Mouse (Mus musculus) cerebellum, adult 2 months (tissue): ENCODE measurements at regions not wholly inside any gene's neighbourhood (a gene's known extent, or its start where the extent isn't known, plus 50 kb on each side); places are given as distances from the start of the nearest gene placed in this dataset.

Source experiments
- DNase-seq, 2 experiments: peaks; one replicate each; pipeline ENCODE4 v3.0.0; 2021
- H3K27ac ChIP-seq: fragments of 200-500 bp; 2 replicates; pipeline ENCODE4 v1.5.1; 2012; ENCODE audit warnings: low read length, control low read depth, inconsistent platforms; ENCODE audit not compliant: insufficient read depth
- H3K27me3 ChIP-seq: fragments of 200-500 bp; 2 replicates; pipeline ENCODE4 v1.6.1; 2012; ENCODE audit warnings: inconsistent platforms, mild to moderate bottlenecking, low read length, moderate library complexity; ENCODE audit not compliant: control insufficient read depth, insufficient read depth
- H3K4me1 ChIP-seq: fragments of 200-500 bp; 2 replicates; pipeline ENCODE4 v1.6.1; 2011; ENCODE audit warnings: low read length; ENCODE audit not compliant: control insufficient read depth, insufficient read depth
- H3K4me3 ChIP-seq: fragments of 200-500 bp; replicated peaks from 2 replicates; pipeline ENCODE3; 2011; ENCODE audit warnings: mild to moderate bottlenecking, low read depth, low read length, control low read depth; ENCODE audit not compliant: insufficient read depth
- CTCF ChIP-seq: fragments of 200-500 bp; IDR thresholded peaks from 2 replicates; pipeline ENCODE4 v1.5.1; 2011; ENCODE audit warnings: low read depth, mild to moderate bottlenecking, control low read depth, low read length, moderate library complexity, borderline replicate concordance; ENCODE audit not compliant: insufficient read depth
- POLR2A ChIP-seq: fragments of 200-500 bp; IDR thresholded peaks from 2 replicates; pipeline ENCODE4 v1.6.1; 2011; ENCODE audit warnings: low read length, control low read depth, borderline replicate concordance; ENCODE audit not compliant: insufficient read depth
- WGBS: fragments of 180-500 bp; shearing (Covaris S2); methylation state at CpG from one replicate; pipeline ENCODE4 v1.1.7; 2018; 5-methylcytosine and 5-hydroxymethylcytosine counted together

GRCm38 (mm10) chr8:89202484-89203096 is 158.6 kb upstream of the Sall1 start:
- Histone ChIP-seq H3K27ac (no peak overlapping the region), H3K27me3 (no peaks in the 10 kb centered on the region), H3K4me3 (no peak overlapping the region), H3K4me1 (no peaks in the 10 kb centered on the region)
- DNase-seq, result peak in 1 of 2 experiments; percentile 11
- TF ChIP-seq CTCF (no peak), POLR2A (no peak)
- WGBS, result 69% methylated on average over 5 of the region's 5 CpGs

- no peaks in the 10 kb centered on the region for H3K27me3 ChIP-seq
- H3K27ac ChIP-seq, result no peak overlapping the region
- no peaks in the 10 kb centered on the region for H3K4me1 ChIP-seq
- H3K4me3 ChIP-seq, result no peak overlapping the region
- TF ChIP-seq POLR2A (no peak), CTCF (no peak)
- WGBS, result 27% methylated on average over 2 of the region's 2 CpGs
- DNase-seq, result no peak
Observed at GRCm38 (mm10) chr8:89200301-89200700, 156.3 kb upstream of the Sall1 start.

GRCm38 (mm10) chr8:89185314-89185713 is 141.4 kb upstream of the Sall1 start:
- 72% methylated on average over 17 of the region's 17 CpGs for WGBS
- no peak overlapping the region for H3K4me3 ChIP-seq
- H3K27ac ChIP-seq, result no peak overlapping the region
- no peak for DNase-seq
- H3K27me3 ChIP-seq, result no peaks in the 10 kb centered on the region
- H3K4me1 ChIP-seq, result no peaks in the 10 kb centered on the region
- TF ChIP-seq POLR2A (no peak), CTCF (no peak)

- WGBS, result 16% methylated on average over 7 of the region's 7 CpGs
Observed at GRCm38 (mm10) chr8:89175631-89176030, 131.7 kb upstream of the Sall1 start.

GRCm38 (mm10) chr8:89171561-89171960 is 127.6 kb upstream of the Sall1 start:
- no peak for DNase-seq
- TF ChIP-seq POLR2A, result no peak
- no peak for TF ChIP-seq CTCF
- Histone ChIP-seq H3K4me1 (0 out of 2 replicates have a peak, but pooled peaks cover 3% of the 10 kb centered on the region), H3K27ac (no peak overlapping the region), H3K27me3 (no peaks in the 10 kb centered on the region), H3K4me3 (no peak overlapping the region)
- WGBS, result 89% methylated on average over 5 of the region's 5 CpGs

More at GRCm38 (mm10) chr8:89175631-89176030, 131.7 kb upstream of the Sall1 start:
- H3K4me3 ChIP-seq, result no peak overlapping the region
- TF ChIP-seq POLR2A, result no peak
- no peak for TF ChIP-seq CTCF
- no peaks in the 10 kb centered on the region for H3K27me3 ChIP-seq
- no peak overlapping the region for H3K27ac ChIP-seq
- DNase-seq, result no peak
- 0 out of 2 replicates have a peak, but pooled peaks cover 3% of the 10 kb centered on the region for H3K4me1 ChIP-seq

GRCm38 (mm10) chr8:89169484-89169883 is 125.5 kb upstream of the Sall1 start:
- Histone ChIP-seq H3K27me3 (no peaks in the 10 kb centered on the region), H3K27ac (no peak overlapping the region), H3K4me1 (no peaks in the 10 kb centered on the region), H3K4me3 (no peak overlapping the region)
- WGBS, result 62% methylated on average over 7 of the region's 7 CpGs
- no peak for DNase-seq
- no peak for TF ChIP-seq POLR2A
- no peak for TF ChIP-seq CTCF

- no peaks in the 10 kb centered on the region for H3K27me3 ChIP-seq
- no peak overlapping the region for H3K27ac ChIP-seq
- no peak for DNase-seq
- TF ChIP-seq CTCF, result no peak
- 70% methylated on average over 4 of the region's 4 CpGs for WGBS
- H3K4me1 ChIP-seq, result no peaks in the 10 kb centered on the region
- H3K4me3 ChIP-seq, result no peak overlapping the region
Observed at GRCm38 (mm10) chr8:89167026-89167425, 123.1 kb upstream of the Sall1 start.

- Histone ChIP-seq H3K27ac (no peak overlapping the region), H3K4me1 (no peaks in the 10 kb centered on the region; the same call in 1 of the 2 replicates), H3K27me3 (no peaks in the 10 kb centered on the region), H3K4me3 (no peak overlapping the region)
- no peak for DNase-seq
- WGBS, result 93% methylated on average over 1 of the region's 1 CpGs
- TF ChIP-seq POLR2A, result no peak
- no peak for TF ChIP-seq CTCF
Observed at GRCm38 (mm10) chr8:89156909-89157308, 112.9 kb upstream of the Sall1 start.

- TF ChIP-seq POLR2A (no peak), CTCF (no peak)
- no peak overlapping the region for H3K27ac ChIP-seq
- WGBS, result 76% methylated on average over 3 of the region's 3 CpGs
- DNase-seq, result no peak
- H3K27me3 ChIP-seq, result no peaks in the 10 kb centered on the region
- no peak overlapping the region for H3K4me3 ChIP-seq
- H3K4me1 ChIP-seq, result no peaks in the 10 kb centered on the region; the same call in 1 of the 2 replicates
Observed at GRCm38 (mm10) chr8:89153605-89154004, 109.6 kb upstream of the Sall1 start.
